Mouse (Mus musculus): ENCODE measurements around the gene Gnl1.
"Not testable (repeated sequence)": the region's sequence is repeated elsewhere in the genome, so short reads cannot be mapped to it uniquely, and the experiment has no call there.

Gene Gnl1

DNA sequence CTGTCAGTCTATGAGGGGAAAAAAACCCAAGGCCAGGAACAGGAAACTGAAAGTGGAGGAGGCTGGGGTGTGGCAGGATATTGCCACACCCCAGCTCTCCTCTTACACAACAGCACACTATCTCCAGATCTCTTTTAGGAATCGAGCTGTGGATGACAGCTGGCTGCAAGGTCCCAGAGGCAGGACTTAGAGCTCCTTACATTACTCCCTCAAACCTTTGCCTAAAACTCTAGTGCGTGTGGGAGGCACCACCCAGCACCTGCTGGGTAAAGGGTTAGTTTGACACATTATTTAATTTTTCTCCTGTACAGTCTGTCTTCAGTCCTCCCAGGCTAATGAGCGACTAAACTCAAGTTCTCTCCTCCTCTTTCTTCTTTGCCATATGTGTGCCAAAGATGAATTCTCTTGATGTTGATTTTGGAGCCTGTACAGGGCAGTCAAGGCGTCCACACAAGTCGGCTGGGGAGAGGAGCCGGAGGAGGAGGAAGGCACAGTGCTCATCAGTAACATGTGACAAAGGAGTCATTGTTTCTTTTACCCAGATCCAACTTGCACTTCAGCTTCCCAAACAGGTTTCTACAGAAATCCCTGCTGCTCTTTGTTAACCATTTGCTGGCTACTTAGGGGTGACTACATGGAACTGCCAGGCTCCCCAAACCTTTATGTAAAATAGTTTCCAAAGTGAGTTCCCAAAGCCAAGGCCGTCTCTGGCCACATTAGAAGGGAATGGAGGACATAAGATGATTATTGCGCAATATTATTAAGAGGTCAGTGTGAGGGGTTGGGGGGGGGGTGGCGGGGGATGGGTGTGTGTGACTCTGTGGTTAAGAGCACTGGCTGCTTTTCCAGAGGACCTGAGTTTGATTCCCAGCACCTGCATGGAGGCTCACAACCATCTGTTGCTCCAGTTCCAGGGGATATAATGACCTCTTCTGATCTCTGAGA, 44.3 kb downstream of the Gnl1 start:
- DNase-seq (ENCODE audit: low read depth, low spot score), result peak; percentile 69

DNA sequence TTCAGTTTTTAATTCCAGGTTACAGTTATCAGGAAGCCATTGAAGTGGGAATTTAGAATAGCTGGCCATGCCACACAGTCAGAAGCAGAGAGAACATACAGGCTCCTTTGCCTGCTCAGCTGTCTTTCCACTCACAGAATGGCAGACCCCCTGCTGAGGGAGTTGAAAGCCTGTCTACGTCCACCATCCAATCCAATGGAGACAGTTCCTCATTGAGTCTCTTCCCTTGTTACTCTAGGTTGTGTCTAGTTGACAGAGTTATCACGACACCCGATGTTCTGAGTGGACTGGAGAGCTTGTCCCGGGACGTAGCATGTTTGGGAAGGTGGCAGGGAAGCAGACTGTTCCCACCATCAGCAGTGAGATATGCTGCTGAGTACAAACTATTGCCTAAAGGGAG, 45.5 kb downstream of the Gnl1 start:
- DNase-seq (ENCODE audit: low read depth, low spot score), result no peak

DNA sequence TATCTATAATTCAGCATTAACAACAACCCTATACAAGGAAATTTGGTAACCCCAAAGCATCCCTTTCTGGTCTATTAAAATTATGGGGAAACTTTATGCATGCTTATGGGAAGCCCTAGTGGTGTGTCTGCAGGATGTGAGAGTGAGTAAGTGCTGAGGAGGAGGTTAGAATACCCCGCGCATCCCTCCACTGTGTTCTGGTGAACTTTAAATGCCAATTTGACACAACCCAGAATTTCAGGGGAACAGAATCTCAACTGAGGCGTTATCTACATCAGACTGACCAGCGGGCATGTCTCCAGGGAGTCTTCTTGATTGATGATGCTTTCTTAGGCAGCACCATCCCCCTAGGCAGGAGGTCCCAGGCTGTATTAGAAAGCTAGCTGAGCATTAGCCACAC, 46.2 kb downstream of the Gnl1 start:
- DNase-seq (ENCODE audit: low read depth, low spot score), result peak; percentile 59

DNA sequence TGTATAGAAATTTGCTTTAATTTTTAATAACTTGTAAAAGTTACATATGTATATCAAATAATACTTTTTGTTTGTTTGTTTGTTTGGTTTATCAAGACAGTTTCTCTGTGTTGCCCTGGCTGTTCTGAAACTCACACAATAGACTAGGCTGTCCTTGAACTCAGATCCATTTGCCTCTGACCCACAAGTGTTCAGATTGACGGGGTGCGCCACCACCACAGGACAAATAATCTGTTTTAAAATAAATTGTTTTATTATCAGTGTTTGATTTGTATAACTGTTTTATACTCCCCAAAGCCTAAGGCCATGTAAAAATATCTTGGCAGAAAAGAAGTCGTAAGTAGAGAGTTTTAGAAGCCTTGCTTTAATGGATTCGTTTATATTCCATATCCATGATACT, 48.0 kb downstream of the Gnl1 start:
- no peak for DNase-seq (ENCODE audit: low read depth, low spot score)

DNA sequence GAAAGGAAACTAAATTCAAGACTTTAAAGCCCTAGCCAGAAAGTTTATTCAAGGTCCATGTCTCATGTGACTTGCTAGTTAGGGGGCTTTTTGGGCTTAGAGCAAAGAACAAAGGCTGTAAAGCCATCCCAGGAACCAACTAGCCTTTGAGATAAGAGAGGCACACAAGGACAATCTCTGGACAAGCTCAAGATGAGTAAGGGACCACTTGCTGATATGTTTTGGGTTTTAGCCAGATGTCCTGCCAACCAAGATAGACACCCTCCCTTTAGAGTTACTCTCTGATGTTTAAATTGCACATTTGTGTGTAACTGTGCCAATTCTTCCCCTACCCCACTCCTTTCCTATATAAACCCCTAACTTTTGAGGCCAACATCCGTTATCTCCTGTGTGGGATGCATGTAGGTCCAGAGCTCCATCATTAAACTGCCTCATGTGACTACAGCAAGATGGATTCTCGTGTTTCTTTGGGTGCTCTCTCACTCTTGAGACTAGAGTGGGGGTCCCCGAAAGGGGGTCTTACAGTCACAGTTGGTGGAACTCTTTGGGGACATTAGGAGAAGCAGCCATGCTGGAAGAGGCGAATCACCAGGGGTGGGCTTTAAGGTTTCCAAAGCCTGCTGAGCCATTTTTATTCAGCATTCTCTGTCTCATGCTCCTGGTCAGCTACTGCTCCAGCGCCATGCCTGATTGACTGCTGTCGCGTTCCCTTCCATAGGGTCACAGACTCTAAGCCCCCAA, 49.4 kb downstream of the Gnl1 start:
- no peak for DNase-seq (ENCODE audit: low read depth, low spot score)

DNA sequence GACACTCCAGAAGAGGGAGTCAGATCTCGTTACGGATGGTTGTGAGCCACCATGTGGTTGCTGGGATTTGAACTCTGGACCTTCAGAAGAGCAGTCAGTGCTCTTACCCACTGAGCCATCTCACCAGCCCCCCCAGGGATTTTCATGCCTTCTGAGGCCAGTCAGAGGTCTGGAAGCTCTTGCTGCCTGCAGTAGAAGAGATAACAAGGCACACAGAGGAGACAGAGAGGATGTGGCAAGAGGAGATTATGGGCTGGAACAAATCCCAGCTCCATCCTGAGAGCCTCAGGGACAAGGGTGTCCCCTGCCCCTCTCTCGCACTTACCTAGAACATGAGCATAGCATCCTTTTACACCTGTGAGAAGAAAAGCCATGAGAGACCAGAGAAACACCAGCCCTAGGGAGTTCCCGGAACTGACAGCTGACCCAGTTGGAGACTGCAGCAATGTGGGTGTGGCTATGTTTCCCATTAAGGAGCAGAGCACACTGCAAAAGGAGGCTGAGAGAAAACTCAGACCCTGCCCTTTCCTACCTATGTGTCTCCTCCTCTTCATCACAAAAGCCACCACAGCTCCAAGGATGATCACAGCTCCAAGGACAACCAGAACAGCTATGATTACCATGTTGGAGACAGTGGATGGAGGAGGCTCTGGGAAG, 50.5 kb downstream of the Gnl1 start:
- DNase-seq (ENCODE audit: low read depth, low spot score), result not testable (repeated sequence)

DNA sequence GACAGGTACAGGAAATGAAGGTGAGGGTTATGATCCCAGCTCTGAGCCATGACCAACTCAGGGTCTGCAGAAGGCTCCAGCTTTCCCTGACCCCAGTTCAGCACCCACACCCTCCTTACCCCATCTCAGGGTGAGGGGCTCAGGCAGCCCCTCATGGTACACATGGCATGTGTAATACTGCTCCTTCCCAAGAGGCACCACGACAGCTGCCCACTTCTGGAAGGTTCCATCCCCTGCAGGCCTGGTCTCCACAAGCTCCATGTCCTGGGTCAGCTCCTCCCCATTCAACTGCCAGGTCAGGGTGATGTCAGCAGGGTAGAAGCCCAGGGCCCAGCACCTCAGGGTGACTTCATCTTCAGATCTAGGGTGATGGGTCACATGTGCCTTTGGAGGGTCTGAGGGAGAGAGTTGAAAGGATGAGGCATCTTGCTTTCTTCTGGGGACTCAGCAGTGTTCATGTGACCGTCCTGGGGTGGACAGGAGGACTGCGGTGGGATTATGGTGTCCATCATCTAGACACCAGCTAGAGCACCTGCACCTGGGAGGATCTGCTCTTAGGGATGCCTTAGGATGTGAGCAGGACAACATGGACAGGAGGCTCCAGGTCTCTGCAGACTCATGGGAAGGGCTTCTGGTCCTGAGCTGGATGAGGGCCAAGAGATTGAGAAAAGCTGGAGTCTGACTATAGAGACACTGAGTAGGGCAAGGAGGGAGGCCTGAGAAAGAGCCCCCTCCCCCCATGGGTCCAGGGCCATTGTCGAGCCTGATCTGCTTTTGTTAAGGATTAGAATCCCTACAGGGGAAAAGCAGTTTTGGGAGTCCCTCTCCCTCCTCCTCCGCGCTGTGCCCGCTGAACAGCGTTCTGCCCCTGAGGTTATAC, 51.3 kb downstream of the Gnl1 start:
- DNase-seq (ENCODE audit: low read depth, low spot score), result not testable (repeated sequence)

DNA sequence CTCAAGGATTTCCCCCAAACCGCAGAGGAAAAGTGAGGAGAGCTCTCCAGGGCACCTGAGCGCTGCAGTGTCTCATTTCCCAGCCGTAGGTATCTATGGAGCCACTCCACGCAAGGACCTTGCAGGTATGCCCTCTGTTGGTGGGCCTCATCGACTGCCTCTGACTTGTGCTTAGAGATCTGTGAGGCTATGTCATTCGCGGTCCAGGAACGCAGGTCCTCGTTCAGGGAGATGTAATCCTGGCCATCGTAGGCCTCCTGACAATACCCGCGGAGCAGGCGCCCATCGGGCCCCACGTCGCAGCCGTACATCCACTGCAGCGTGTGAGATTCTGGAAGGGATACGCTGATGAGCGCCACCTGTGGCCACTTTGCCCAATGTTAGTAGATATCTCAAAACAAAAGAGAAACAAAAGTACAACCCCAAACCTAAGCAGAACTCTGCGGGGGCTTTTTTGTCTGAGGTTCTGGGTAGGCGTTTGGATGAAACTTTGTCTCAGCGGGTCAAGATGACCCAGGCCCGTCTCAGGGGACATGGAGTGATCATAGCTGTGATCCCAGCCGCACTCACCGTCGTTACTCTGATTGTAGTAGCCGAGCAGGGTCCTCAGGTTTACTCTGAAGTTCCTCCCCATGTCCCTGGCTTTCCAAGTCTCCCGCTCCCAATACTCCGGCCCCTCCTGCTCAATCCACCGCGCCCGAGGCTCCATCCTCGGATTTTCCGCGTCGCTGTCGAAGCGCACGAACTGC, 52.1 kb downstream of the Gnl1 start:
- DNase-seq (ENCODE audit: low read depth, low spot score), result peak; percentile 48

DNA sequence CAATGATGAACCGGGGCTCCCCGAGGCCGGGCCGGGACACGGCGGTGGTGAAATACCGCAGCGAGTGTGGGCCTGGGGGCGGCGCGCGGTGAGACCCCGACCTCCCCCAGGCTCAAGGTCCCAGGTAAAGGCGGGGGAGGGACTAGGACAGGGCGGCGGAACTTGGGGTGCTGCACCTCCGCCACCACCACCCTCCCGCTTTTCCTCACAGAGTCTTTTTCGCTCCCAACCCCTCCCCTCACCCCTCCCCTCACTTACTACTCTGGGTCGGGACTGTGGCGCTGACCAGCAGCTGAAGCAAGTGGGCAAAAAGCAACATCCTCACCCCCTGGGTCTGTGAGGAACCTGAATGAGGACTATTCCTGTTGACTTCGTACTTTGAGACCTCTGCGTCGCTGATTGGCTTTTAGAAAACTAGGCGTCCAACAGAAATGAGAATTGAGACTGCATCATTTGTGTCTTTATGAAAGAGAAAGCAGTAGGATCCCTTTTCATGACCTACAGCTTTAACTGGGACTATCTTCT, 52.8 kb downstream of the Gnl1 start, which contains the start of gene H2-T23:
TSS of gene H2-T23 (minus strand) at position 505 of the 525 bp plus-strand sequence.
- peak; percentile 73 for DNase-seq (ENCODE audit: low read depth, low spot score)

DNA sequence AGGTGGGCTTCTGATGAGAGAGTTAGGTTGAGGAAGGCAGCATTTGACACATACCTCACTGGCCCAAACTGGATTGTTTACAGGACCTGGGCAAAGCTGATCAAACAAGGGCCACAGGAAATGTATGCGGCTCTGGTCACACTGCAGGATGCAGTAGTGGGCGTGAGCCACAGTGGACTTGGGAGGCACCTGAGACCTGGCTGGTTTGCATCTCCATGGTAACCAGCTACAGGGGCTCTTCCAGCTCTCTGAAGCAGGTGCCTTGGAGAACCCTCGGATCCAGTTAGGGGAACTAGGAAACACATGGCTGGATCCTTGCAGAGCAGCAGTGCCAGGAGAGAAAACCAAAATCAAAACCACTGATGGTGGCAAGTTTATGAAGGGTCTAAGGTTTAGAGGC, 54.9 kb downstream of the Gnl1 start:
- not testable (repeated sequence) for DNase-seq (ENCODE audit: low read depth, low spot score)

DNA sequence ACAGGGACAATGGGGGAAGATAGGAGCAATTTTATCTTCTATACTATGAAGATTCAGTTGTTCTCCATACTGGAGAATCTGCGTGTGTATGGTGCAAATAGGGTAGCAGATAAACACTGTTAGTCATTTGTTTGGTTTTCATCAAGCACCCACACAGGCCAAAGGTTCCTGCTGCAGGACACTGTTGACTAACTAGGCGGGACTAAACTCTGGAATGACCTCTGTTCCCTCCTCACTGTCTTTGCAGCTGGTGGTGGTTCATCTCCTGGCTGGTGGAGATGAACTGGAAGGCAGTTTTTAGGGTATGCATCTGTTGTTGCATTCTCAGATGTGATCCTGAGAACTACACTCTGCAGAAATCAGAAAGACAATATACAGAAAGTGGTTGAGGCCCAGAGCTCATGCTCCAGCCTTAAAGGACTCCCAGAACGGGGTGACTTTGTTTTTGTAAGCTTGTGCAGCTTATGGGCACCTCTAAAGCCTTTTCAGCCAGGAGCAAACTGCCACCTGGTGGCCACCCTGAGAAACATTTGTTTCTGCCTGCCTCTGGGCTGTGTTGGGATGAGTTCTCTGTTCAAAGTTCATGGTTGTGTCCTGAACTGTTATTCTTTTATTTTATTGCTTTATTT, 55.5 kb downstream of the Gnl1 start:
- peak; percentile 78 for DNase-seq (ENCODE audit: low read depth, low spot score)

DNA sequence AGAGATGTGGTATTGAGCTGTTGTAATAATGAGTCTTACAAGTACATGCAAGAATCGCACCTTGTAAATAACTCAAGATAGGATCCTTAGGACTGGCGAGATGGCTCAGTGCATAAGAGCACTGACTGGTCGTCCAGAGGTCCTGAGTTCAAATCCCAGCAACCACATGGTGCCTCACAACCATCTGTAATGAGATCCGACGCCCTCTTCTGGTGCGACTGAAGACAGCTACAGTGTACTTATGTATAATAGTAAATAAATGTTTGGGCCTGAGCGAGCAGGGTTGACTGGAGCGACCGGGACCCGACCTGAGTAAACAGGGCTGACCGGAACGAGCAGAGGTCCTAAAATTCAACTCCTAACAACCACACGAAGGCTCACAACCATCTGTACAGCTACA, 56.5 kb downstream of the Gnl1 start:
- not testable (repeated sequence) for DNase-seq (ENCODE audit: low read depth, low spot score)

Measured in brain, adult 2 months (tissue).